Mouse (Mus musculus) c-Kit-positive CD71-negative TER-119-negative erythroid progenitor cells, embryonic 14.5 days (primary cell): ENCODE measurements at regions not wholly inside any gene's neighbourhood (a gene's known extent, or its start where the extent isn't known, plus 50 kb on each side); places are given as distances from the start of the nearest gene placed in this dataset.
A peak's percentile ranks its signal among the peaks of the same experiment; 100 is the strongest.

Experiments
- DNase-seq: peaks from one replicate; pipeline ENCODE4 v3.0.0-alpha.2; 2013; ENCODE audit warnings: low read depth

DNA sequence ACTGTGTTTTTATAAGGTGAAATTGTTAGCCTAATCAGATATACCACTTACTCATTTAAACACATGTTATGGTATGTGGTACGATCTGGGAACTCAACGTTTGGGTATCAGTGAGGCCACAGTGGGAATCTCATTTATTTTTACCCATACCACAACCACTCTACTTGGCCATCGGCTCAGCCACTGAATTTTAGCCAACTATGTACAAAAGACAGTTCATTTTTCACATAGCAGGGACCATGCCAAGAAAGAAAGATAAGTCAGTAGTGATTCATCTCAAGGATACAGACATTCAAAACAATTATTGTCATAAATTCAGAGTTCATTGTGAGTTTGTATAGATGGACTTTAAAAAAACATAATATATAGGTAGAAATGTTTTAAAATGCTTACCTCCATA, 634.7 kb upstream of the Adgrl2 start:
- no peak for DNase-seq

DNA sequence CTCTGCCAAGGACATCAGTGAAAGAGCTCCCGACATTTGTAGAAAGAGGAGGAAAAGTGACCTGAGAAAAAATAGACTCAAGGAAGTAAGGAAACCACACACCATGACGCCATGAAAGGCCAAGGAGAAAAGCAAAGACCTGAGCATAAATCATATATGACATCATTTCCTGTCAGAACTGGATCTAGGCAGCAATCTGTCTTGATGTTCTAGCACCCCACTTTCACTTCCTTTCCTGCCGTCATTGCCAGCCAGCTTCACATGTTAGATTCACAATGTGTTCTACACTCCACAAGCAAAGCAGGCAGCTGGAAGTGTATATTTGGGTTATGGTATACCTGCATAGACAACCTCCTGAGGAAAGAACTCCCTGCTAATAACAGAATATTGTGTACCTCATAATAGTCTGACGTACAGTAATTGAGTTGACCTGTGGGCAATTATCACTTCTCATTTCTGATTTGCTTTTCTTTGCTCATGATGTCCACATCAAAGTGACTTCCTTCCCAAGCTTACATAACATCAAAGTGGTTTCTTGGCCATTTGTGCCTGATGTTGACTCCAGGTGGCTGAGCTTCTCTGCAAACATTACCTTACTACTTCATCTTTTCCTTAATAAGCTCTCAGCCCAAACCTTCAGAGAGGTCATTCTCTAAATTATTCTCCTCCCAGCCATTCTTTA, 633.6 kb upstream of the Adgrl2 start:
- DNase-seq = peak; percentile 18

GRCm38 (mm10) chr3:149603865-149604264, 613.5 kb upstream of the Adgrl2 start:
- DNase-seq = no peak

DNA sequence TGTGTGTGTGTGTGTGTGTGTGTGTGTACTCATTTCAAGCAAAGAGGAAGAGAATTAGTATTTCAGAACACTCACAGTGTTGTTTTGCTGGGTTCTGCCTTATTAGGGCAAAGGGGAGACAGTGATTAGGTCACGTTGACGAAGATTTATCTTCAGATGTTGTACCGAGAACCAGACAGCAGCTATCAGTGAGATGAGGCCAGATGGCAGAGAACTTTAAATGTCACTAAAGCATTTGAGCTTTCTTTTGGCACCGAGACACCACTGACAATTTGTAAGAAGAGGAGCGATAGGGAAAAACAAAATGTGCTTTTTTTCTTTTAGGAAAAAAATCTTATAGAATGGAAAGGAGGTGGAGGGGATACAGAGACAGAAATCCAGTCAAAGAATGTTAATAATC, 610.9 kb upstream of the Adgrl2 start:
- DNase-seq = no peak

DNA sequence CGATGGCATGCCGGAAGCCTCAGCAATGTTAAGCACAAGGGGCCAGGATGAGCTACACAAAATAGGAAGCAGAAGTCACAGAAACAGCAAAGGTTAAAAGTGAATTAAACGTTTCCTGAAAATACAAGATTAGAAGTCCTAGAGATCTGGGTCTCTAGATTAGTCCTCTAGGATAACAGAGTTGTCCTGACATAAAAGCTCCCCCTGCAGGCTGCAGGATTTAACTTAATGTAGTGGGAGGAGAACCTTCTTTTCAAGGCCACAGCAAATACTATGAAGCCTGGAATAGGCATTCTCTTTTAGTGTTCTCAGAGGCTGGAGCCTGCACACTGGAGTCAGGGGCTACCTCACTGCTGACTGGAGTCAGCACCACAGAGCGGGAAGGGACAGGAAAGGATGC, 604.1 kb upstream of the Adgrl2 start:
- DNase-seq = no peak

DNA sequence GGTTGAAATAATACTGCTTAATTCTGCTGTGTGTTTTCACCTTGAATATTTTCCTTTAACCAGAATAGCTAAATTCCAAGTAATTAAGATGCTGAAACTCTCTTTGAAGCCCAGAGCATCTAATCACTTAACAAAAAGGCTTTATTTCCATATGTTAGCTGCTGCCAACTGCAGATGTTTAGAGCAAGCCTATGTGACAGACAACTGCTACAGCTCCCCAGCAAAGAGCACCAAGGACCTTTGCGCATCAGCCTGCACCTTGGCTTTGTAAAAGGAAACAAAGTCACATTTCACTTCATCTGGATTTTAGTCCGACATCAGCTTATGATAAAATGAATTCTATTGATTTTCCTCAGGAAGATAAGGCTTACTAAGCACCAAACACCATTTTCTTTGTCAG, 595.4 kb upstream of the Adgrl2 start:
- DNase-seq = no peak

DNA sequence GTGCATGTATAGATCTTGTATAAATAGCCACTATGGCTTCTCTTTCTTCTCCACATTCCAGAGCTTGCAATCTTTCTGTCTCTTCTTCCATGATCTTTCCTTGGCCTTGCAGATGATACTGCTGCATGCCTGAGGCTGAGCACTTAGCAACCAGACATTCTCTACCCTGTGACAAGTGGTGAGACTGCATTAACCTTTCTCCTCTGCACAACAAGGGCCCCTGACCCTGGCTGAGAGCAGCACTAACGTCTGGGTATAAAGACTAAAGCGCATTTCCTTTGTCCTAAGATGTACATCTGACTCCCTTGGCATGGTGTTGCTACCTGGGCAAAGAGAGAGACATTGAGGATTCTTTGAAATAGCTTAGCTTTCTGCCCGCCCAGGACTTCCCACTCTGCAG, 590.8 kb upstream of the Adgrl2 start:
- DNase-seq = no peak

DNA sequence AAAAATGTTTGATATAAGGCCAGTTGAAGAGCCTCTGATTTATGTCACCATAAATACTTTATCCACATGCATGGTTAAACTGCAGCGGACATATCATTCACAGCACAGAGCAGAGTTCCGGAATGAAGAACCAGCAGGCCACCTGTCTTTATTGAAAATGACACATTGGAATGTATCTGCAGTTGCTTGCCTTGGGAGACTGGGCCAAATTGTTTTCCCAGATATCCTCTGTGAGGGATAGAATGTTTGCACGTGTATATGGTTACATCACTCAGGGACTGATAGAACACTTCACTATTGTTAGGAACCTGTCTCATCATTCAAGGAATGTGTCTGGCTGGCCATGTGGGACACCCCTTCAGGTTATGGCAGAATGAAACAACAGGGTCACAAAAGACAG, 585.3 kb upstream of the Adgrl2 start:
- no peak for DNase-seq

DNA sequence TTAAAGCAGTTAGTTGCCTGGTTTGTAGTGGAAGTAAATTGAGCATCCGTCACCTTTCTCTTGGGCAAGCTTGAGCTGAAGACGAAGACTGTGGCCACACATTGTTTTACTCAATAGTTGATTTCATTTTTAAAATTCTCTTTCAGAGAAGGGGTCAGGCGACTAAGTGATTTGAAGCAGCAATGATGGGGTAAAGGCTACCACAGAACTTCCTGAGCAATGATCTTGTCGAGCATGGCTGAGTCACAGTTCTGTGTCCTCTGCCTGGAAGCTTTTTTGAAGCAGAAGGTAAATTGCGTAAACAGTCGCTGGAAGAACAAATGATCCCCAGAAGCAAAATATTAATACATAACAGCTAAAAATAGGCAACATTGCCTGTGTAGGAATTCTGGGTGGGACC, 576.5 kb upstream of the Adgrl2 start:
- no peak for DNase-seq

DNA sequence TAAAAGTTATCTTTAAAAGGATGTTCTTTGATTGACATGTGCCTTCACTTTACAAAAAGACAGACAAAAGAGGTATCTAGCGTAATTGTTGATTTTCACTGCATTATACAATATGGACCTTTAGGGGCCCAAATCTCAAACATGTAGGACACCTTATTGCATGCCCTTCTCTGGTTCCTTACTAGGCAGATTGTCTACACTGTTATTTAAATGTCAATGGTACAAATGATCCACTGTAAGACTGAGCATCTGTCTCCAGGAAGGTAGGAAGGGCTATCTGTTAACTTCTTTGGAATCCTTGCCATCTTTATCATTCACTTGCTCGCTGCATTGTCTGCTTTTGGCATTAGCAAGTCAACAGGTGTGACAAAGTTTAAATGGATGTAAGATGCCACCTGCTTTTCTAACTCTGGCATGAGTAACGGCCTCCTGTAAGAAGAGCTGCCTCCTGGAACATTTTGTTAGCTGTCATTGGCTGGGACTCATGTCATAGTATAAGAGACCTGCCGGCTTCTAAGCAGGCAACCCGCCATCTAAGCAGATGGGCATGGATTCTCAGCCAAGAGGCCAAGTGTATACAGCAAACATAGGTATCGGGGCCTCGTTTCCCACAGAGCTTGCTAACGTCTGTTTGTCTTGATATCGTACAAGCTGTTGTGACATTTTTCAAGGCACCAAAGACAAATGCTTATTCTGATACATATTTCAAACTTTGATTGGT, 560.0 kb upstream of the Adgrl2 start:
- DNase-seq = no peak

- DNase-seq = peak; percentile 28
These were observed 556.7 kb upstream of the Adgrl2 start for GRCm38 (mm10) chr3:149547045-149547444.

- no peak for DNase-seq
These were observed 555.9 kb upstream of the Adgrl2 start for GRCm38 (mm10) chr3:149546256-149546655.

- DNase-seq = no peak
These were observed 543.8 kb upstream of the Adgrl2 start for GRCm38 (mm10) chr3:149534183-149534582.

DNA sequence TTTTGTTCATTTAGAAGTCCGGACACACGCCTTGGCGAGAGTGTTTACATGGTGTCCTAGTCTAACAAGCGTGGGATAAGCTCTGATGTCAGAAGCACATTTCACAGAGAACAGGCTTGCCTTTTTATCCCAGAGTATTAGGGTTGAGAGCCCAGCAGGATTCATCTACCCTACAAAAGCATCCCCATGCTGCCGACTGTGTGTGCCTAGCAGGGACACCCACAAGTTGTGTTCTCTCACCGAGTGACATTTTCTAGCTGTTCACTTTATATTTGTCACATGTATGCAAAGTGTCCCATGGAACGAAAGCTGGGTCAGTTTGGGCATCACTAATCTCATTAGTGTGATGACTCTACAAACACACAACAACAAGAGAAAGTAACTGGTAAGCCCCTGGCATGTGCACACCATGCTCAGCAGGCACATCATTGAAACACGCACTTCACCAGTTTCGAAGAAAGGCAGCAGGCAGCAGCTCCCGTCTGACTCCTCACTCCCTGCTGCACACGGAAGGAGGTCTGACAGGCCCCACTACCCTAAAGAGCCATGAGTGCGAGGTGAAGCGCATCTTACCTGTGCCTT, 539.8 kb upstream of the Adgrl2 start:
- DNase-seq = no peak

DNA sequence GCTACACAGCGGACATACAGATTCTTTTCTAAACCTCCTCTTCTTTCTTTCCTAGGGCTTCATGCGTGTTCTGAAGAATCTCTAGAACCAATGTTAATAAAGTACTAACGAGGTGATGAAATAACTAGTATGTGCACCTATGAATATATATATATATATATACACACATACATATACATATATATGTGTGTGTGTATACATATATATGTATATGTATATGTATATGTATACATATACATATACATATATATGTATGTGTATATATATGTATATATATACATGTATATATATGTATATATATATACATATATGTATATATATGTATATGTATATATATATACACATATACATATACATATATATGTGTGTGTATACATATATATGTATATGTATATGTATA, 536.2 kb upstream of the Adgrl2 start:
- DNase-seq = no peak

DNA sequence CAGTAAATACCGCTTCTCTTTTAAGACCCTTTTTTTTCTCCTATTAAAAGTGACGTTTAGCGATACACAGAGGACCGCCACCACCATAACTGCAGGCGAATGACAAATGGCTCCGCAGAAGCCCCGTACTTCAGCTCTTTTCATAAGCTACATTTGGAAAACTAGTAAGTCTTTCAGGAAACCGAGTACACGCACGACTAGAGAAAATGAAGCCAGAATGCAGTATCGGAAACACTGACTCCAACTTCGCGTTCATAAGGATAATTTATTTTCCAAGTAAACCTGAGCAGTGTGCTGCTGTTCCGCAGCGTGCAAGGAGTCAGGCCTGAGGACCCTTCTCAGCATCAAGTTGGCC, 529.2 kb upstream of the Adgrl2 start:
- DNase-seq = no peak

GRCm38 (mm10) chr3:149518928-149519574, 528.7 kb upstream of the Adgrl2 start:
- no peak for DNase-seq

DNA sequence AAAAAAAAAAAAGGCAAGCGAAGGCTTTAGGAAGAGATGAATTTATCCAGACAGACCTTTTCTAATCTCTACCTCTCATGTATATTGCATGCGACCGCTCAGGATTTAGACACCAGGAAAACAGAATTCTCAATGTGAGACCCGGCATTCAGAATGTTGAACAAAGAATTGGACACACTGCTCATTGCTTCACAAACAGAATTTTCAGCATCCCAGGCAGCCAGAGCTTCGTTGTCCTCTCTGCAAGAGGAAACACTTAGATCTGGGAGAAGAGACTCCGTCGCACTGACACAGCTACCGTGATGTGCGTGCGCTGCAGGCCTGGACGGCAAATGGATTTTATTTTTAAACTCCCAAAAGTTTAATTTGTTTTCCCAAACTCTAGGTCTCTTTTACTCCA, 527.2 kb upstream of the Adgrl2 start:
- no peak for DNase-seq

DNA sequence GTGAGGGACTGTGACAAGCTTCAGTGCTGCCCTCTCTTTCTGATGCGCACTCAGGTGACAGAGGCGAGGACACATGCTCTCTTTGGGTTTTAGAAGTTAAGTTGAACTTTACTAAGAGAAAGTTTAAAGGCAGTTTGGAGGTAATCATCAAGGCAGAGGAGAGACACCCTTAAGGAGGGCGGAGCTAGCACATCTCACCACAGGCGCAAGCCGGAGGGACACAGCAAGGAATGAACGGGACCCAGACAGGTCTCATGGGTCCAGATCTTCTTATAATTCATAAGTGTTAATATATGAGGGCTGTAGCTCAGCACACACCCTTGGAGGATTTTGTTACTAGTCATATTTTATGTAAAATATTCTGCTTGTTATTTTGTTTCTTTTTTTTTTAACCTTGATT, 518.8 kb upstream of the Adgrl2 start:
- no peak for DNase-seq

- DNase-seq = no peak
These were observed 518.3 kb upstream of the Adgrl2 start for GRCm38 (mm10) chr3:149508671-149509070.

GRCm38 (mm10) chr3:149505692-149506091, 515.3 kb upstream of the Adgrl2 start:
- no peak for DNase-seq

- no peak for DNase-seq
These were observed 513.6 kb upstream of the Adgrl2 start for GRCm38 (mm10) chr3:149503992-149504391.

DNA sequence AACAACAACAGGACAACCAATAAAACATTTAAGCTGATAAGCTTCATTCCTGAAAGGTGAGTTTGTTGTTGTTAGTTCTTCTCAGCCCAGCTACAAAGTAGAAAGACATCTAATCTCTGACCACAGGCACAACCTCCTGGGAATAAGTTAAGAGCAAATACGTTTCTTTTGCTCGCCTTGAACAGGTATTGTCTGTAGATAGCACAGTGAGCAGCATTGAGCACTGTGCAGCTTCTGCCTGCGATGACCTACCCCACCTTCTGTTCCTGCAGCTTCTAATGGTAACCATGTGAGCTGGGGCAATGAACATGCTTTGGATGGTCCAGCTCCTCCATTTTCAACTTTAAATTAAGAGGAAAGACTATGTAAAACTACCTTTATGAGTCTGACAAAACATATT, 509.8 kb upstream of the Adgrl2 start:
- no peak for DNase-seq
